Mouse (Mus musculus) olfactory bulb, adult 2 months (tissue): ENCODE measurements around the gene Gm49394.

Experiments
- CTCF ChIP-seq: fragments of 200-500 bp; IDR thresholded peaks from 2 replicates; pipeline ENCODE4 v1.5.1; 2012; ENCODE audit warnings: low read depth, mild to moderate bottlenecking, low read length, moderate library complexity; ENCODE audit not compliant: insufficient read depth
- POLR2A ChIP-seq: fragments of 200-500 bp; IDR thresholded peaks from 2 replicates; pipeline ENCODE4 v1.6.1; 2012; ENCODE audit warnings: mild to moderate bottlenecking, low read depth, low read length, moderate library complexity; ENCODE audit not compliant: insufficient read depth

- TF ChIP-seq POLR2A (no peak), CTCF (no peak)
Measured at GRCm38 (mm10) chr7:142663931-142664421, 5.8 kb downstream of the Gm49394 start.
